Mouse (Mus musculus) Patski (cell line): ENCODE data around the gene B4galt1. TPM values are rescaled to one million over a fixed set of nuclear protein-coding genes. Genes with fewer than 3 reads are reported as not detected.

Experiments
- ATAC-seq: fragments of 100-300 bp; one replicate; pipeline ENCODE4 v1.8.0; 2021
- CTCF ChIA-PET: fragments of 350-600 bp; sonication (Branson Sonifier 250); formaldehyde crosslinking; loops from one replicate; lab custom pipeline; 2022; ENCODE audit warnings: inconsistent platforms; lab: Charles Lee
- POLR2A ChIA-PET: fragments of 350-600 bp; sonication (Branson Sonifier 250); formaldehyde crosslinking; loops from one replicate; lab custom pipeline; 2022; ENCODE audit warnings: antibody characterized with exemption, inconsistent platforms; lab: Charles Lee
- DNase-seq: peaks from one replicate; pipeline ENCODE4 v3.0.0-alpha.2; 2011; ENCODE audit warnings: low read depth, low spot score
- H3K27me3 ChIP-seq: fragments of 371-371 bp; one replicate; pipeline ENCODE4 v1.5.1; 2021
- CTCF ChIP-seq: fragments of 100-300 bp; IDR thresholded peaks from one replicate; pipeline ENCODE4 v1.5.1; 2021
- in situ Hi-C: fragments of 300-500 bp; cut with MboI; formaldehyde crosslinking; loops from 3 replicates; pipeline ENCODE4 v1.11.1; 2018; ENCODE audit warnings: low pct_unique_long_range_greater_than_20kb, mixed read lengths
- polyA plus RNA-seq: library from polyadenylated mRNA; unstranded; gene quantifications from one replicate; pipeline ENCODE4 v1.2.3, GENCODE M21; 2021

The B4galt1 gene
- polyA plus RNA-seq, 1 experiment from 2014 or later, result 32.1 TPM

GRCm38 (mm10) chr4:40888839-40889238 is 35.0 kb upstream of the B4galt1 start:
- DNase-seq (no peak), ATAC-seq (no peak)
- in situ Hi-C loops, result no loop called here
- ChIA-PET POLR2A (no interaction called here), CTCF (no interaction called here)
- TF ChIP-seq CTCF, result no peak
- no peaks in the 10 kb centered on the region for H3K27me3 ChIP-seq

GRCm38 (mm10) chr4:40885883-40886282 is 32.1 kb upstream of the B4galt1 start:
- TF ChIP-seq CTCF, result no peak
- CTCF ChIA-PET, result interaction anchor here (0.7 kb wide), 2 partner anchors 12 to 20 kb away, joined by 3 read pairs; no protein-coding TSS in a partner anchor
- no peak for ATAC-seq
- H3K27me3 ChIP-seq, result no peaks in the 10 kb centered on the region
- POLR2A ChIA-PET, result no interaction called here
- in situ Hi-C loops, result no loop called here
- DNase-seq, result no peak

- no peaks in the 10 kb centered on the region for H3K27me3 ChIP-seq
- CTCF ChIA-PET, result interaction anchor here (0.7 kb wide), 2 partner anchors 13 to 21 kb away, joined by 3 read pairs; no protein-coding TSS in a partner anchor
- in situ Hi-C loops, result no loop called here
- no peak for TF ChIP-seq CTCF
- DNase-seq (no peak), ATAC-seq (no peak)
- POLR2A ChIA-PET, result no interaction called here
These were observed 31.3 kb upstream of the B4galt1 start for GRCm38 (mm10) chr4:40885166-40885525.

DNA sequence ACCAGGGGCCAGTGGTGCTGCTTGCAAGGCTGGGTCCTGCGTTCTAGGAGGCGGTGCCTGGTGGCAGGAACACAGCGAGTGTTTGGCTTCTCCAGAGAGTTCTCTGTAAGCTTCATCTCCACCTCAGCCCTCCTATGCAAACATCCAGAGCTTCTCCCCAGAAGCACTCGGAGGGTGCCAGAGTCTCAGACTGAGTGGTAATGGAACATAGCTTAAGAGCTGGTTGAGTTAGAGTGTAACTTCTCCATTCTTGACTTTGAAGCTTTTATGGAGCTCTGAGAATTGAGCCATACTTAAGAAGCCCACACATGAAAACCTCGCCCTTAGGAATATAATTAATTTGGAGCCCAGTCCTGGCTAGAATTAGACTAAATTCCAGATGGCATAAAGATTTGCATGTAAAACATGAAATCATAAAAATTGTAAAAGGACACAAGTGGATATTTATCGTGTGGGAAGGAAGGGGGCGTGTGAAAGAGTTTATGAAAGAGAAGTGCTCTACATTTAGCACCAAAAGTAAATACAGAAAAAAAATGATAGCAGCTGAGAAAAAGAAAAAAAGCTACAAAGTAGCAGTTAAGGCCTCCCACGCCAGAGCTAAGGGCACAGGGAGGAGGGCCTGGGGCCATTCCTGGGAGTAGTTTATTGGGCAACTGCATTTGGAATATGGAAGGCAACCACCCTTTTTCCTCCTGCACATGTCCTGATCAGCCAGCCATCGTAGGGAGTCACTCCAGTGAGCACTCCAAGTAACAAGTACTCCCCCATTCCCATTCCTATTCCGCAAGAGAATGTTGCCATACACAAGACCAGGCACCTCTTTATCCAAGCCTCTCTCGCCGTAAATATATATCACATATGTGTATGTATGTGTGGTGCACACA is 30.7 kb upstream of the B4galt1 start:
- POLR2A ChIA-PET, result no interaction called here
- in situ Hi-C loops, result no loop called here
- DNase-seq (no peak), ATAC-seq (no peak)
- CTCF ChIA-PET, result interaction anchor here (1.5 to 1.6 kb wide), 2 partner anchors 30 to 111 kb away, joined by 3 to 5 read pairs; partner anchors contain the start of gene B4galt1
- no peak for TF ChIP-seq CTCF
- H3K27me3 ChIP-seq, result no peaks in the 10 kb centered on the region

- CTCF ChIA-PET, result interaction anchor here (1.5 to 1.6 kb wide), 2 partner anchors 29 to 110 kb away, joined by 3 to 5 read pairs; partner anchors contain the start of gene B4galt1
- POLR2A ChIA-PET, result no interaction called here
- in situ Hi-C loops, result no loop called here
- no peaks in the 10 kb centered on the region for H3K27me3 ChIP-seq
- DNase-seq (no peak), ATAC-seq (no peak)
- TF ChIP-seq CTCF, result no peak
These were observed 29.4 kb upstream of the B4galt1 start for GRCm38 (mm10) chr4:40883200-40883599.

GRCm38 (mm10) chr4:40877528-40877927 is 23.7 kb upstream of the B4galt1 start:
- H3K27me3 ChIP-seq, result no peaks in the 10 kb centered on the region
- CTCF ChIA-PET, result no interaction called here
- POLR2A ChIA-PET, result no interaction called here
- in situ Hi-C loops, result no loop called here
- no peak for DNase-seq
- TF ChIP-seq CTCF, result no peak
- no peak for ATAC-seq

DNA sequence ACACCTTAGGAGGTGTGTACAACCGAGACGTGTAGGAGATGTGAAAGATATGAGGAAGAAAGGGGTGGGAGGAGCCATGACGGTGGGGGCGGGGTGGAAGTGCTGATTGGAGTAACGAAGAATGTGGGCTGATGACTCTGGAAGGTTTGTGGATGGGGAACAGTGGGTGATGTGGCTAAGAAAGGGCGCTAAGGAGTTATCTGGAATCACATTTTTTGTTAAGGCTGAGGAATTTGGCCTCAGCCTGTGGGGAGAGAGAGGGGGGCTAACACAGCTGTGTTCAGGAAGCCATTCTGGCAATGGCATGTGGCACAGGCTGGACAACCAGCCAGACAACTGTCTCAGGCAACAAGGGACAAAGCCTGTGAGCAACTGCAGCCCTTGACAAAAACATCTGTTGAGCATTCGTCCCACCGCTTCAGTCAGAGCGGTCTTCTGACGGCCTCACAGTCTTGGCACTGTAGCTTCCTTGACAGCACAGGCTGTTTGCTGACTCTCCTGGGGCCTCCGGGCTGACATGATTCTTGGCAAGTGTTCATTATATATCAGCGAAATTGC is 23.1 kb upstream of the B4galt1 start:
- POLR2A ChIA-PET, result no interaction called here
- no peak for ATAC-seq
- no peak for TF ChIP-seq CTCF
- H3K27me3 ChIP-seq, result no peaks in the 10 kb centered on the region
- no peak for DNase-seq
- in situ Hi-C loops, result no loop called here
- CTCF ChIA-PET, result no interaction called here

DNA sequence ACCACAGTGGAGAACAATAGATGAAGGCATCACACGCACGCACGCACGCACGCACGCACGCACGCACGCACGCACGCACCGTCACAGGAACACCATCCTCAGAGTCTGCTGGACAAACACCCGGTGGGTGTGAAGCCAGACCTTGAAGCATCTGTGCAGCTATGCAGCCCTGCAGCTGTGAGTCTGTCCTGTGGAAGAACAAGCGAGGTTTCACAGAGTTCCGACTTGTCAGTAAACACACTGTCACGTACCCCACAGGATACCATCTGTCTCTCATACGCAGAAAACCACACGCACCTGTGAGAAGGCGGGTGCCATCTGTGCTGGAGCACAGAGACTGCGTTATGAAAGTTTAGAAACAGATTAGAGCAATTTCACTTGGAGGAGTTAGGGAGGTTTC is 22.0 kb upstream of the B4galt1 start:
- CTCF ChIA-PET, result no interaction called here
- no peaks in the 10 kb centered on the region for H3K27me3 ChIP-seq
- ATAC-seq (no peak), DNase-seq (no peak)
- POLR2A ChIA-PET, result no interaction called here
- no peak for TF ChIP-seq CTCF
- in situ Hi-C loops, result no loop called here

DNA sequence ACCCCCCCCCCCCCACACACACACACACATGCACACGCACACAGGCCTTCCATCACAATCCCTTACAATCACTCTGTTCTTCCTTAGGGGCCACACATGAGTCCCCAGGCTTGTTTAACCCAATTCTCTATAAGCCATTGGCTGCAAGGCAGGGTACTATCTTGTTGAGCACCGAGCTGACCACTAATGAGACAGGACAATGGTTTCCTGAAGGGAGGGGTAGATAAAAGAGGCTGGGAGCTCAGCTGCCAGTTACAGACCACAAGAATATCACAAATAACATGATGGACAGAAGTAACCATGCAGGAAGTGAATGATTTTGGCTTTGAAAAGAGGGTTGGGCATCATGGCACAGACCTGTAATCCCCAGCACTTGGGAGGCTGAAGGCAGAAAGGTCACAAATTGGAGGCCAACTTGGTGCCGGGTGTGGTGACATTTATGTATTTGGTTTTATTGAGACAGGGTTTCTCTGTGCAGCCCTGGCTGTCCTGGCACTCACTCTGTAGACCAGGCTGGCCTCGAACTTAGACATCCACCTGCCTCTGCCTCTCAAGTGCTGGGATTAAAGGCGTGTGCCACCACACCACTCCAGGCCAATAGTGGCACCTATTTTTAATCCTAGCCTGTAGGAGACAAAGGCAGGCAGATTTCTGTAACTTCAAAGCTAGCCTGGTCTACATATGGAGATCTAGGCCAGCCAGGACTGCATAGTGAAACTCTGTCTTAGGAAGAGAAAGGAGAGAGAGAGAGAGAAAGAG is 21.2 kb upstream of the B4galt1 start:
- ChIA-PET CTCF (interaction anchor here (1.4 kb wide), 1 partner anchor 23 kb away, joined by 3 read pairs; no protein-coding TSS in a partner anchor), POLR2A (no interaction called here)
- no peaks in the 10 kb centered on the region for H3K27me3 ChIP-seq
- TF ChIP-seq CTCF, result no peak
- DNase-seq, result no peak
- no peak for ATAC-seq
- in situ Hi-C loops, result no loop called here

GRCm38 (mm10) chr4:40874151-40874600 is 20.4 kb upstream of the B4galt1 start:
- DNase-seq (no peak), ATAC-seq (no peak)
- in situ Hi-C loops, result no loop called here
- H3K27me3 ChIP-seq, result no peaks in the 10 kb centered on the region
- CTCF ChIA-PET, result interaction anchor here (1.4 kb wide), 1 partner anchor 23 kb away, joined by 3 read pairs; no protein-coding TSS in a partner anchor
- POLR2A ChIA-PET, result no interaction called here
- no peak for TF ChIP-seq CTCF
